Mouse (Mus musculus): ENCODE data around the gene Cirbp. TPM values are rescaled to one million over a fixed set of nuclear protein-coding genes. Genes with fewer than 3 reads are reported as not detected.
A peak's percentile ranks its signal among the peaks of the same experiment; 100 is the strongest.

The Cirbp gene
- total and polyA plus RNA-seq, 2 experiments from 2014 or later = 121 to 330 TPM

DNA sequence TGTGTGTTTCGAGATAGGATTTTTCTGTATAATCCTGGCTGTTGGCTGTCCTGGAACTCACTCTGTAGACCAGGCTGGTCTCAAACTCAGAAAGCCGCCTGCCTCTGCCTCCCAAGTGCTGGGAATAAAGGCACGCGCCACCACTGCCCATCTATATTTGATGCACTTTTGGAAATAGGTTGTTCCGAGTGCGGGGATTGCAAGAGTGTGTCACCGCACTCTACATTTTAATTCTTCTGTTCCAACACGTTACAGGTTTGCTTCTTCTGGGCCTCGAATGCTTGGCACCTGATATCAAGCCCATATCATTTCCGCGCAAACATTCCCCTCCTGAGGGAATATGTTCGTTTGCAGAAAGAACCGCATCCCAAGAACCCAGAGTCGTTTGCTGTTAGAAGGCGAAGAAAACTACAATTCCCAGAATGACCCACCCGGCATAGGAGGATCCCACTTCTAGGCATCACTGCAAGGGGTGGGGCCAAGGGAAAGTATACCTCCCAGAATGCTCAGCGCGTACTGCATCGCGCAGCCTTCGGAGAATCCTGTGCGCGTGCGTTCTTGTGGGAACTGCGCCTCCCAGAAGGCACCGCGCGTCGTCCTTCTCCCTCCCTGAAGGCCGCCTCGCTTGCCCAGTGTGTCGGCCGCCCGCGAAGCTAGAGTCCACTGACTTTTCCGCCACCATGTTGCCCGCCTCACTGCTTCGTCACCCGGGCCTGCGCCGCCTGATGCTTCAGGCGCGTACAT lies 23.8 kb upstream of the Cirbp start:
- H3K9me3 ChIP-seq (replicated peaks; ENCODE audit: control insufficient read depth, low read length) = no peaks in the 10 kb centered on the region
- peak; percentile 83 for ATAC-seq (ENCODE audit: insufficient read depth, low read depth)
- H3K9ac ChIP-seq (replicated peaks; ENCODE audit: low read depth, low read length) = peak overlapping the region; percentile 88
- H3K27ac ChIP-seq (ENCODE audit: low read depth) = peak overlapping the region; percentile 92
- peaks cover 16% of the 10 kb centered on the region; the same call in 1 of the 2 replicates for H3K27me3 ChIP-seq (ENCODE audit: control insufficient read depth, insufficient read depth, low read length)
- peaks cover 28% of the 10 kb centered on the region for H3K36me3 ChIP-seq (replicated peaks; ENCODE audit: control insufficient read depth, insufficient read depth, low read length)
- DNase-seq (ENCODE audit: low spot score) = peak; percentile 99
- peak overlapping the region; percentile 64 for H3K4me3 ChIP-seq (ENCODE audit: low read depth, low read length)
- peak overlapping the region; percentile 80 for H3K4me2 ChIP-seq (ENCODE audit: low read depth, low read length)
- H3K4me1 ChIP-seq (ENCODE audit: control insufficient read depth, insufficient read depth) = peaks cover 40% of the 10 kb centered on the region
- TF ChIP-seq EP300 (IDR thresholded peaks at IDR 0.05; ENCODE audit: low read depth) (no peak), CTCF (IDR thresholded peaks at IDR 0.05; ENCODE audit: low read depth) (no peak)
- WGBS = under 1% methylated on average over 43 of the region's 43 CpGs

GRCm38 (mm10) chr10:80142530-80142925 lies 23.3 kb upstream of the Cirbp start:
- no peak for DNase-seq (ENCODE audit: low spot score)
- WGBS = 0% methylated on average over 15 of the region's 15 CpGs
- Histone ChIP-seq H3K9me3 (replicated peaks; ENCODE audit: control insufficient read depth, low read length) (no peaks in the 10 kb centered on the region), H3K36me3 (replicated peaks; ENCODE audit: control insufficient read depth, insufficient read depth, low read length) (peaks cover 28% of the 10 kb centered on the region), H3K4me3 (ENCODE audit: low read depth, low read length) (peak overlapping the region; percentile 64), H3K4me1 (ENCODE audit: control insufficient read depth, insufficient read depth) (peaks cover 40% of the 10 kb centered on the region), H3K9ac (replicated peaks; ENCODE audit: low read depth, low read length) (peak overlapping the region; percentile 88), H3K27ac (ENCODE audit: low read depth) (peak overlapping the region; percentile 92), H3K27me3 (ENCODE audit: control insufficient read depth, insufficient read depth, low read length) (peaks cover 12% of the 10 kb centered on the region; the same call in 1 of the 2 replicates), H3K4me2 (ENCODE audit: low read depth, low read length) (peak overlapping the region; percentile 80)
- no peak for ATAC-seq (ENCODE audit: insufficient read depth, low read depth)
- no peak for TF ChIP-seq CTCF (IDR thresholded peaks at IDR 0.05; ENCODE audit: low read depth)
- no peak for TF ChIP-seq EP300 (IDR thresholded peaks at IDR 0.05; ENCODE audit: low read depth)

GRCm38 (mm10) chr10:80143664-80144063 lies 22.1 kb upstream of the Cirbp start:
- ATAC-seq (ENCODE audit: insufficient read depth, low read depth) (no peak), DNase-seq (ENCODE audit: low spot score) (no peak)
- no peak for TF ChIP-seq CTCF (IDR thresholded peaks at IDR 0.05; ENCODE audit: low read depth)
- no peak for TF ChIP-seq EP300 (IDR thresholded peaks at IDR 0.05; ENCODE audit: low read depth)
- Histone ChIP-seq H3K9me3 (replicated peaks; ENCODE audit: control insufficient read depth, low read length) (no peaks in the 10 kb centered on the region), H3K4me2 (ENCODE audit: low read depth, low read length) (0 out of 2 replicates have a peak overlapping the region, but pooled peaks have one; percentile 13), H3K9ac (replicated peaks; ENCODE audit: low read depth, low read length) (no peak overlapping the region), H3K36me3 (replicated peaks; ENCODE audit: control insufficient read depth, insufficient read depth, low read length) (peaks cover 28% of the 10 kb centered on the region), H3K27ac (ENCODE audit: low read depth) (no peak overlapping the region), H3K27me3 (ENCODE audit: control insufficient read depth, insufficient read depth, low read length) (peaks cover 4% of the 10 kb centered on the region; the same call in 1 of the 2 replicates), H3K4me3 (ENCODE audit: low read depth, low read length) (no peak overlapping the region), H3K4me1 (ENCODE audit: control insufficient read depth, insufficient read depth) (peaks cover 37% of the 10 kb centered on the region)
- WGBS = 83% methylated on average over 7 of the region's 7 CpGs

GRCm38 (mm10) chr10:80144159-80144558 lies 21.6 kb upstream of the Cirbp start:
- Histone ChIP-seq H3K9ac (replicated peaks; ENCODE audit: low read depth, low read length) (no peak overlapping the region), H3K9me3 (replicated peaks; ENCODE audit: control insufficient read depth, low read length) (no peaks in the 10 kb centered on the region)

DNA sequence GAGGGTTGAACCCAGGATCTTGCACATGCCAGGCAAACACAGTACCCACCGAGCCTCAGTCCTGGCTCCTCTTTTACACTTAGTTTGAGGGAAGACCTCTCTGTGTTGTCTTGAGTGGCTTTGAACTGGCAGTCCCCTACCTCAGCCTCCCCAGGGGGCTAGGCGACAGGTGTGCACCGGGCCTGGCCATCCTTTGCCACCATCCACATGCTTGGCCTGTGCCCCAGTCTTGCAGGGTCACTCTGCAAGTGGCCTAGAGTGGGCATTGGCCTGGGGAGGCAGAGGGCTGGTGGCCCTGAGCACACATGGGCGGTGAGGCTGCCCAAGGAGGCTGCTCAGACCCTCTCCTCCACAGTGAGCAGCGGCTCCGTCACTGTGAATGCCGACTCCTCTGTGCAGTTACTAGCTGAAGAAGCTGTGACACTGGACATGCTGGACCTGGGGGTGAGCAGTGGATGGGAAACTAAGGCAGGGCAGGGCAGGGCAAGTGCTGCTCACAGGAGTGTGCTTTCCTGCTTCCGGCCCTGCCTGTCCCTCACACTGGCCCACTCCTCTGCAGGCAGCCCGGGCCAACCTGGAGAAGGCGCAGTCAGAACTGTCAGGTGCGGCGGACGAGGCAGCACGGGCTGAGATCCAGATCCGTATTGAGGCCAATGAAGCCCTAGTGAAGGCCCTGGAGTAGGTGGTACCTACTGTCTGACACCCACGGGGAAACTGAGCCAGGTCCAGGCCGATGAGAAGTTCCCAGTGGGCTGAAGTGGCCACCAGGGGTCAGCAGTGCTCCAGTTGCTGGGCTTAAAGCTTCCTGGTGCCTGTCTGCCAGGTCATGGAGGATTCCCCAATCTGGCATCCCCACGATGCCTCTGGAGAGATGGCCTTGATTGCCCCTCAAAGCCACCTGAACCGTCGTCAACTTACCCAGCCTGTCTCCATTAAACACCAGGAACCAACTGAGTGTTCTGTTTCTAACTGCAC lies 20.6 kb upstream of the Cirbp start:
- ATAC-seq (ENCODE audit: insufficient read depth, low read depth) (no peak), DNase-seq (ENCODE audit: low spot score) (no peak)
- Histone ChIP-seq H3K36me3 (replicated peaks; ENCODE audit: control insufficient read depth, insufficient read depth, low read length) (peaks cover 33% of the 10 kb centered on the region), H3K27me3 (ENCODE audit: control insufficient read depth, insufficient read depth, low read length) (no peaks in the 10 kb centered on the region), H3K4me3 (ENCODE audit: low read depth, low read length) (no peak overlapping the region), H3K9me3 (replicated peaks; ENCODE audit: control insufficient read depth, low read length) (no peaks in the 10 kb centered on the region), H3K9ac (replicated peaks; ENCODE audit: low read depth, low read length) (no peak overlapping the region), H3K4me2 (ENCODE audit: low read depth, low read length) (no peak overlapping the region), H3K27ac (ENCODE audit: low read depth) (peak overlapping the region; percentile 99), H3K4me1 (ENCODE audit: control insufficient read depth, insufficient read depth) (peaks cover 31% of the 10 kb centered on the region)
- 70% methylated on average over 20 of the region's 20 CpGs for WGBS
- TF ChIP-seq EP300 (IDR thresholded peaks at IDR 0.05; ENCODE audit: low read depth) (no peak), CTCF (IDR thresholded peaks at IDR 0.05; ENCODE audit: low read depth) (peak; percentile 69)

More at GRCm38 (mm10) chr10:80144159-80144558, 21.6 kb upstream of the Cirbp start:
- no peak overlapping the region for H3K4me2 ChIP-seq (ENCODE audit: low read depth, low read length)
- ATAC-seq (ENCODE audit: insufficient read depth, low read depth) (no peak), DNase-seq (ENCODE audit: low spot score) (no peak)
- no peak overlapping the region for H3K4me3 ChIP-seq (ENCODE audit: low read depth, low read length)
- peaks cover 28% of the 10 kb centered on the region for H3K36me3 ChIP-seq (replicated peaks; ENCODE audit: control insufficient read depth, insufficient read depth, low read length)
- H3K27me3 ChIP-seq (ENCODE audit: control insufficient read depth, insufficient read depth, low read length) = no peaks in the 10 kb centered on the region
- TF ChIP-seq CTCF (IDR thresholded peaks at IDR 0.05; ENCODE audit: low read depth) = no peak
- TF ChIP-seq EP300 (IDR thresholded peaks at IDR 0.05; ENCODE audit: low read depth) = no peak
- no peak overlapping the region for H3K27ac ChIP-seq (ENCODE audit: low read depth)
- peaks cover 35% of the 10 kb centered on the region for H3K4me1 ChIP-seq (ENCODE audit: control insufficient read depth, insufficient read depth)
- whole genome bisulfite sequencing = 80% methylated on average over 12 of the region's 12 CpGs

All from heart, postnatal 0 days (tissue).